Mouse (Mus musculus) layer of hippocampus, adult 2 months (tissue): ENCODE results near the gene Gna12. TPM values are rescaled to one million over a fixed set of nuclear protein-coding genes. Genes with fewer than 3 reads are reported as not detected.

ENCODE experiments used
- DNase-seq, 2 experiments: peaks; one replicate each; pipeline ENCODE4 v3.0.0; 2022; ENCODE audit warnings: low spot score in 2 of 2
- H3K27ac ChIP-seq: fragments of 200-600 bp; 2 replicates; pipeline ENCODE4 v1.8.1; 2022
- H3K4me3 ChIP-seq: fragments of 200-600 bp; 2 replicates; pipeline ENCODE4 v1.8.1; 2022; ENCODE audit warnings: mild to moderate bottlenecking
- CTCF ChIP-seq: fragments of 200-600 bp; conservative IDR thresholded peaks from 2 replicates; pipeline ENCODE4 v1.8.1; 2022; ENCODE audit warnings: antibody characterized with exemption, mild to moderate bottlenecking, moderate library complexity
- total RNA-seq, 2 experiments: library from RNA; stranded (reverse); gene quantifications; 2 replicates each; pipeline ENCODE4 v1.2.3; 2021

The Gna12 gene
- total RNA-seq, 2 experiments from 2014 or later = 78.3 to 80.5 TPM

GRCm38 (mm10) chr5:140731040-140731797 lies 99.0 kb downstream of the Gna12 start:
- DNase-seq = no peak
- H3K27ac ChIP-seq = no peak overlapping the region
- no peak overlapping the region for H3K4me3 ChIP-seq
- TF ChIP-seq CTCF = no peak

- DNase-seq = no peak
- H3K27ac ChIP-seq = peak overlapping the region; percentile 36; the same call in 1 of the 2 replicates
- no peak overlapping the region for H3K4me3 ChIP-seq
- no peak for TF ChIP-seq CTCF
Observed at GRCm38 (mm10) chr5:140726946-140727740, 103.1 kb downstream of the Gna12 start.

- DNase-seq = peak; percentile 49 to 70
- no peak for TF ChIP-seq CTCF
- H3K27ac ChIP-seq = peak overlapping the region; percentile 55
- H3K4me3 ChIP-seq = no peak overlapping the region
Observed at GRCm38 (mm10) chr5:140726062-140726839, 104.0 kb downstream of the Gna12 start.

- H3K4me3 ChIP-seq = peak within 1 kb of the TSS; percentile 43
- peak within 1 kb of the TSS; percentile 79 for H3K27ac ChIP-seq
- DNase-seq = peak; percentile 64 to 75
- peak; percentile 36; the same call in 1 of the 2 replicates for TF ChIP-seq CTCF
Observed at GRCm38 (mm10) chr5:140723822-140724221, 106.4 kb downstream of the Gna12 start, which contains the start of gene Amz1. Gene Amz1, plus strand, starts transcription at chr5:140724127.

GRCm38 (mm10) chr5:140722121-140722520 lies 108.1 kb downstream of the Gna12 start:
- Histone ChIP-seq H3K4me3 (no peak overlapping the region), H3K27ac (no peak overlapping the region)
- TF ChIP-seq CTCF = no peak
- DNase-seq = no peak

GRCm38 (mm10) chr5:140720773-140721172 lies 109.5 kb downstream of the Gna12 start:
- TF ChIP-seq CTCF = no peak
- H3K27ac ChIP-seq = no peak overlapping the region
- DNase-seq = no peak
- no peak overlapping the region for H3K4me3 ChIP-seq

- peak; percentile 54 for TF ChIP-seq CTCF
- DNase-seq = no peak
- Histone ChIP-seq H3K27ac (no peak overlapping the region), H3K4me3 (no peak overlapping the region)
Observed at GRCm38 (mm10) chr5:140711040-140711439, 119.2 kb downstream of the Gna12 start.

- no peak for DNase-seq
- H3K4me3 ChIP-seq = no peak overlapping the region
- no peak overlapping the region for H3K27ac ChIP-seq
- no peak for TF ChIP-seq CTCF
Observed at GRCm38 (mm10) chr5:140710315-140710714, 119.9 kb downstream of the Gna12 start.

Other genes starting within 250 kb of the Gna12 start
- 10 to 100 TPM; 23.9 to 24.8 TPM for gene Lfng, start 223.1 kb downstream of the Gna12 start, total RNA-seq
- 100 to 1,000 TPM; 187 to 201 TPM for gene Ttyh3, start 181.4 kb downstream of the Gna12 start, total RNA-seq
- 10 to 100 TPM; 46.2 to 57.9 TPM for gene Iqce, start 128.1 kb downstream of the Gna12 start, total RNA-seq
- gene Brat1, start 125.4 kb downstream of the Gna12 start, total RNA-seq = 10 to 100 TPM; 20.2 to 21.1 TPM
- gene Amz1, start 106.3 kb downstream of the Gna12 start, total RNA-seq = 10 to 100 TPM; 13.8 to 13.9 TPM
- gene Card11, start 170.2 kb upstream of the Gna12 start, total RNA-seq = under 1 TPM in 1 of 2 experiments, not detected in 1; 0.12 TPM